Comparison of ENCODE assay signal across 1 mouse cellular context in genomic region chr19:20761675-20762426, GRCm38 (mm10).
TF ChIP-seq lines count a peak whose summit lies in the region.

No protein-coding gene starts in this region.

TF ChIP-seq in MEL, 35 proteins besides CTCF, POLR2A, EP300 and RAD21 (continued from another document):
- TF ChIP-seq GABPA (IDR thresholded peaks at IDR 0.05; ENCODE audit: low read depth, low read length), result no peak
- no peak for TF ChIP-seq ZKSCAN1 (IDR thresholded peaks at IDR 0.05; ENCODE audit: low read depth, low read length)
- no peak for TF ChIP-seq CHD1 (IDR thresholded peaks at IDR 0.05; ENCODE audit: low read depth, low read length)
- no peak for TF ChIP-seq SIN3A (IDR thresholded peaks at IDR 0.05; ENCODE audit: low read length)
- peak; percentile 90 for TF ChIP-seq GATA1 (IDR thresholded peaks at IDR 0.05; ENCODE audit: low read depth, low read length)
- no peak for TF ChIP-seq ZNF384 (IDR thresholded peaks at IDR 0.05; ENCODE audit: low read depth, low read length)
- no peak for TF ChIP-seq NRF1 (IDR thresholded peaks at IDR 0.05; ENCODE audit: insufficient read depth, low read depth, low read length, poor library complexity, severe bottlenecking)
- TF ChIP-seq MEF2A (IDR thresholded peaks at IDR 0.05; ENCODE audit: extremely low read depth, insufficient replicate concordance, low read depth, low read length, poor library complexity, severe bottlenecking), result no peak
- no peak for TF ChIP-seq UBTF (IDR thresholded peaks at IDR 0.05; ENCODE audit: borderline replicate concordance, insufficient read depth, low read depth, low read length)
